Mouse (Mus musculus) adrenal gland, adult 2 months (tissue): ENCODE data around the gene Dnaic2. TPM values are rescaled to one million over a fixed set of nuclear protein-coding genes. Genes with fewer than 3 reads are reported as not detected.

Experiments
- DNase-seq: peaks from one replicate; pipeline ENCODE4 v3.0.0; 2021
- polyA plus RNA-seq: library from polyadenylated mRNA; depleted of rRNA; stranded (reverse); fragments of >200 nt; gene quantifications from 2 replicates; pipeline ENCODE4 v1.2.3, GENCODE M21; 2012
- total RNA-seq, 2 experiments: library from RNA; stranded (reverse); gene quantifications; 2 replicates each; pipeline ENCODE4 v1.2.3; 2021

The Dnaic2 gene
- total and polyA plus RNA-seq, 3 experiments, result 0.17 to 0.85 (median 0.58) TPM

DNA sequence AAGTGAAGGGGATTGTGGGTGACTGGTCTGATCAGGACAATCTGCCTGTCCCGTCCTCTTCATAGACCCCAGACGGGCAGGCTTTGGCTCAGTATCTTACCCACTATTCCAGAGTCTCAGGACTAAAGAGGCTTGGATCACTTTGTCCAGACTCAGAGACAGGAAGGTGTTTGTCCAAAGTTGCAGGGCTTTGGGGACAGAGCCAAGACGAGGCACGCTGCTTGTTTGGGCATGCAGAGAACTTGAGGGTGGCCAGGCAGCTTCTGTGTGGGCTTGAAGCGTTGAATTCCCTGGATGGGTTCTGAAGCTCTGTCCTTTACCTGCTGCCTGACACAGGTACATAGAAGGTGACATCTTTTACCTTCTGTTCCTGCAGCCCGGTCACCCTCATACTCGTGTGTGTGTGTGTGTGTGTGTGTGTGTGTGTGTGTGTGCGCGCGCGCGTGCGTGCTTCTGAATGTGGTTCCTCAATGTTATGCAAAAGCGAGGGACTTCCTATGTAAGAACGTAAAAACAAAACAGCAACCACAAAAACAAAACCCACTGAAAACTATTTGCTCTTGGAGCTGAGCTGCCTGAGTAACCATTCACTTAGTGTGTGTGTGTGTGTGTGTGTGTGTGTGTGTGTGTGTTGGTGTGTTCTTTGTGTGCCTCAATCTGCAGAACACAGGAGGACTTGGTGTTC lies 24.8 kb upstream of the Dnaic2 start:
- DNase-seq, result no peak

DNA sequence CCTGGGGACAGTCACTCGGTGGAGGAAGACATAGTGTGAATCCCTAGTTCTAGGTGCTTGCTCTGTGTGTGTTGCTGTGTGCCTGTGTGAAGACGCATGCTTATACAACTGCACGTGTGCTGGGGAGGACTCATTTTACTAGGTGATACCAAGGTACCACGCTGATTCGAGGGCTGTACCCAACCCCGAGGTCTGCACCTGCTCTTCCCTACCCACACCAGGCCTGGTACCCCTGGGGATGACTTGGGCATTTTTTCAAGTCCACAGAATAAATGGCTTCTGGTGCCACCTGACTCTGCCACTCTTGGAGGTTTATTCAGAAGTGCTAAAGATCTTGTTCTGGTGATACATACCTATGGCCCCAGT lies 24.2 kb upstream of the Dnaic2 start:
- no peak for DNase-seq

- DNase-seq, result no peak
These were observed 22.9 kb upstream of the Dnaic2 start for GRCm38 (mm10) chr11:114704071-114704913.

DNA sequence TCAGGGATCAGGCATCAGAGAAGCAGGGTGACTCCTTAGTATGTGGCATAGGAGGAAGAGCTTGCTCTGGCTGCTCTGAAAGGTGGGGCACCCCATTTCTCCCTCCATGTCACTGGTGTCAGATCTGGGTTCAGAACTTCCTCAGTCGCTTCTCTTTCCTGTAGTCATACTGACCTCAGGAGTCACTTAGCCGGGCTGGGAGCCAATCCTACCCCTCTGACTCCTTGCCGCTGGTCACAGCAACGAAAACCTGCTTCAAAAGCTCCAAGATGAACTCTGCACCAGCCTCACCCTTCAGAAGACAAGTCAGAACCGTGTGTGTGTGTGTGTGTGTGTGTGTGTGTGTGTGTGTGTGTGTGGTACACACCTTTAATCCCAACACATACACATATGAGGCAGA lies 20.9 kb upstream of the Dnaic2 start:
- no peak for DNase-seq

DNA sequence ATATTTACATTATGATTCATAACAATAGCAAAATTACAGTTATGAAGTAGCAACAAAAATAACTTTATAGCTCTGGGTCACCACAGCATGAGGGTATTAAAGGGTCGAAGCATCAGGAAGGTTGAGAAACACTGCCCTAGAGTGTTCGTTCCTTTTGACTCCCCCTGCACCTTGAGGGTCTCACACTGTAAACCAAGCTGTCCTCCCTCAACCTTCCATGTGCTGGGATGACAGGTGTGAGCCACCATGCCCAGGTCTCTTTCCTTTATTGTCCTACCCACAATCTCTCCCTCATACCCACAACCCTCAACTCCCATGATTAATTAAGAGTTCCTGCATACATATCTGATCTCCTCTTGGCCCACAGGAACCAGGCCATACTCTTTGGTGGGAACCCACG lies 15.8 kb upstream of the Dnaic2 start:
- no peak for DNase-seq

DNA sequence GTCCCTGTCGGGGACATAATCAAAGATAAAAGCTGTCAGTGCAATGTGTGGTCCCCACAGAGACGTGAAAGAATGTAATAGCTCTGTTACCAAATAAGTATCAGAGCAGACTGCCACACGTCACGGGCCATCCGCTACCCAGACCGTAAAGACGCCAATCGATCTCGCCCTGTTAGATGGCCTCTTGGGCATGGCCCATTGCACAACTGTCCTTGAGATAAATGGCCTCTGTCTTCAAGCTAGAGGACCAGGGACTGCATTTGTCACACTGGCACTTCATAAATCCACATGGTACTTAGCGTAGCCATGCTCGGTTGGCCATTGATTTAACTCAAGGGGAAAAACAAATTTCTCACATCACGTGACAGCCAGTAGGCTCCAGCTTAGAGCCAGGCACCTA lies 15.3 kb upstream of the Dnaic2 start:
- DNase-seq, result peak; percentile 84

DNA sequence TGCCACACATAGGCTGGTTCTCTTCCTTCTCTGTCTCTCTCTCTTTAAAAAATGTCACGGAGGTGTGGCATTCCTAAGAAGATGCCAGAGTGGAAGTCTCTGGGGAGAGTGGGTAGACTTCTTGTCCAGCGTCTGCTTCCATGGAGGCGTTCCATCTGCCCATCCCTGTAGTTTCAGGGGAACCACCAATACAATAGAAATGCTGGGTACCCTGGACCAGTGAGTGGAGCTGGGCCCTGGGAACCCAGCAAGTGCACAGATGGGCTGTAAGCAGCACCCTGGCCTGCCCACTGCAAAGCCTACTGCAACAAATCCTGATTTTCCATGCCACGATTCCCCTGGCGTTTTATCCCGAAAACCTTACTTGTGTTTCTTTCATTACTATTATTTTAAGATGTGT lies 12.7 kb upstream of the Dnaic2 start:
- DNase-seq, result no peak

DNA sequence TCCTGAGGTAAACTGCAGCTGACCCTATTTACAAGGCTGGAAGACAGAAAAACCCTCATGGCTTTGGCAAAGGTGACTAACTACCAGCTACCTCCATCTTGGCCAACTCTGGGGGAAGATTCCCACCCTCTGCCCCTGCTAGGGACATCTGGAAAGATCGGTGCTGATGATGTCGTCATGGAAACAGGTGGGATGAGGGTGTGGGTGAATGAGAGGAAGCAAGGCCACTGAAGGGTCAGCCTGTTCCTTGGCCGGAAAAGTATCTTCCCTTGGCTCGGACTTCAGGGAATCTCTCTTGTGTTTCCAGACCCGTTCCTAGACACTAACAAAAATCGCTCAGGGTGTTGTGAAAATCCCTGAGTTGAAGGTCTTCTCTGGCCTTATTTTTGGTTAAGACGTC lies 11.7 kb upstream of the Dnaic2 start:
- no peak for DNase-seq

DNA sequence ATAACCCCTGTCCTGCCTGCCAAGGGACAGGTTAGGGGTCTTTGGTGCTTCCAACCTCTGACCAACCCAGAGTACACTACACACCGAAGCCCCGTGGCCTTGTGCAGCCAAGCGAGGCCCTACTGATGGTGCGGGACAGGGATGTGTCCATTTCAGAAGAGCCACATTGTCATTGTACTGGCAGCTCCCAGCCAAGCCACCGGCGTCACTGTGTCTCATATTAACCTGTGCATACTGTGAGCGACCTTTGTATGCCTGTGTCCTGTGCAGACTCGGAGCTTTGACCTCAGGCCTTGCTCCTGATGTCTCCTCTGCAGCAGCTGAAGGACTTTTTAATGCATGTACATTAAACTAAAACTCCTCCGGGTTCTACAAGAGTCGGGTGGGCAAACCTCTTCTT lies 6.7 kb upstream of the Dnaic2 start:
- DNase-seq, result no peak

GRCm38 (mm10) chr11:114722438-114722837 lies 4.8 kb upstream of the Dnaic2 start:
- peak; percentile 57 for DNase-seq

DNA sequence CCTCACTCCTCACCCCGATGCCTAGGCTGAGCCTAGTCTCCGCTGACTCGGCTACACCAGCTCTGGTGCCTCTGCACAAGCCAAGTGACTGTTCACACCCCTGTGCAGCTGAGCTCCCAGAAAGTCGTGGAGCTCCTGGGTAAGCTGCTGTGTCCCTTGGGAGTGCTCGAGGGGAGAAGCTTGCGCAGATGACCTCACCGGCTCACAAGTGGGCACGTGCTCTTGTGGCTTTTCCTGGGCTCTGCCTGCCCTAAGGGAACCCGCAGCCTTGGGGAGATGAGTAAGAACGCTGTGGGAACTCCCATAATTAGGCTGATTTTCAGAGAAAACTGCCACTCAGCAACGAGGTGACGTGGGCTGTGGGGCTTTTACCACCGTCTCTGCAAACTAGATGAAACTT lies 4.2 kb upstream of the Dnaic2 start:
- peak; percentile 88 for DNase-seq

DNA sequence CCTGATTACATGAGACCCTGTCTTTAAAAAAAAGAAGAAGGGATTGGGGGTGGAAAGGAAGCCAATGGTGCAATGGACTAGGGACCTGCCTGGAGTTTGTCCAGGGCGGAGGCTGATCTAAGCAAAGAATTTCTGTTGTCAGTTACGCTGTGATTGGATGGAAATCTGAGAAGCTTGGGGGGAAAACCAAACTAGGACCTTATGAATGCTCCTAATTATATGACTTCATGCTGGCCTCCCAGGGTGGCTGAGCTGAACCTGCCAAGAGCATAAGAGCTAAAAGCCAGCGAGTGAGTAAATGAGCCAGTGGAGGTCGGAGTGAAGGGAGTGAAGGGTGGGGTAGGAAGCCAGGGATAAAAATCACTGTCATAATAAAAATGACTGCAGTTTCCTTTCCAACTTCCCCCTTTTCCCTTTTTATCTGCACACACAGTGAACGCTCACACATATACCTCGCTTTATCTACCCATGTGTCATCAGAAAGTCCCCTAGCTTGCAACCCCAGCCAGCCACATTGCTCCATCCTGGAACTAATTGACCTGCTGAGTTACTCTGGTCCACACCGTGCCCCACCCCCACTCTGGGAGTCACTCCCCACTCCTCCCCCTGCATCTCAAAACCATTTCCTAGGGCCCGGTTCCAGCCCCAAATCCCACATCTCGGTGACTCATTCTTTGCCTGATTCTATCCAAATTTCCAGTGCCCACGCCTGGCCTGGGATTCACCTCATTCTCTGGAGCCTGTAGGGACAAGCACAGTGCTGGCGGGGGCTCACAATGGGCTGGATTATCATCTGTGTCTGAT lies 2.2 kb upstream of the Dnaic2 start:
- DNase-seq, result peak; percentile 64

- DNase-seq, result no peak
These were observed 598 bp downstream of the Dnaic2 start for GRCm38 (mm10) chr11:114727826-114728186.

DNA sequence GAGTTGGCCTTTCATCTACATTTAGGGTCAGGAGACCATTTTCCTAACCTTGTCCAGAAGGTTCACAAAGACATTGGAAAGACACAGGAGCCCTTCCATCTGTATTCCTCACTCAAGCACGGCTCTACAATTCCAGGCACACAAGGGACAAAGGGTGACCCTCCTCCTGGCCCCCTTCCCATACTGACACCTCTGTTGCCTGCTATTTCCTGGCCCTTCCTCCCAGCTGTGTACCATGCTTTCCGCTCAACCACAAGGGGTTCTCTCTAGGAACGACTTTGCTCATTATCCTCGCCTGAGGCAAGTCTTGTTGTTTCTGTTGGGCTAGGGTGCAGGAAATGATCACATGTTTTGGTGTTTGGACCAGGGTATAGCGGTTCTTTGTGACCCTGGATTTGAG lies 1.1 kb downstream of the Dnaic2 start:
- DNase-seq, result no peak

- no peak for DNase-seq
These were observed 2.7 kb downstream of the Dnaic2 start for GRCm38 (mm10) chr11:114729832-114730363.

GRCm38 (mm10) chr11:114731711-114732110 lies 4.5 kb downstream of the Dnaic2 start:
- no peak for DNase-seq

DNA sequence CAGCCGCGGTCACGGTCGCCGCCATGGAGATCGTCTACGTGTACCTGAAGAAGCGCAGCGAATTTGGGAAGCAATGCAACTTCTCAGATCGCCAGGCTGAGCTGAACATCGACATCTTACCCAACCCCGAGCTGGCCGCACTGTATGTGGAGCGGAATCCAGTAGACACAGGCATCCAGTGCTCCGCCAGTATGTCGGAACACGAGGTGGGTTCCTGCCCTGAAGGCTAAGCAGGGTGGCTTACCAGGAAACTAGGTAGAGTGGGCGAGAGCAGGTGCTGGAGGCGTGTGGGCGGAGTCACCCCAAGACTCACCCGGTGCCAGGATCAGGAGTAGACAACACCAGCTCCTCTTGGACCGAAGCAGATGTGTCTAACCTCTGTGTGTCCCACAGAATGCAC lies 5.7 kb downstream of the Dnaic2 start:
- no peak for DNase-seq

DNA sequence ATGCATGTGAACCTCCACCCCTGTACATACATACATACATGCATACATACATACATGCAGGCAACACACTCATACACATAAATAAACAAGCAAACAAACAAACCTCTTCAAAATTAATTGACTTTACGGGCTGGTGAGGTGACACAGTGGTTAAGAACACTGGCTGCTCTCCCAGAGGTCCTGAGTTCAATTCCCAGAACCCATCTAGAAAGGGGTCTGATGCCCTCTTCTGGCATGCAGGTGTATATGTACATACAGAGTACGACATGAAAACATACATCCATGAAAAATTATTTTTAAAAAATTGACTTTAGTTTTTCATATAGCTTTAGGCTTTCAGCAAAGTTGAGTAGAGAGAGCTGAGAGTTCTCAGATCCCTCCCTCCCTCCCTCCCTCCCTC lies 8.9 kb downstream of the Dnaic2 start:
- no peak for DNase-seq

GRCm38 (mm10) chr11:114736913-114737624 lies 9.9 kb downstream of the Dnaic2 start:
- DNase-seq, result peak; percentile 53

DNA sequence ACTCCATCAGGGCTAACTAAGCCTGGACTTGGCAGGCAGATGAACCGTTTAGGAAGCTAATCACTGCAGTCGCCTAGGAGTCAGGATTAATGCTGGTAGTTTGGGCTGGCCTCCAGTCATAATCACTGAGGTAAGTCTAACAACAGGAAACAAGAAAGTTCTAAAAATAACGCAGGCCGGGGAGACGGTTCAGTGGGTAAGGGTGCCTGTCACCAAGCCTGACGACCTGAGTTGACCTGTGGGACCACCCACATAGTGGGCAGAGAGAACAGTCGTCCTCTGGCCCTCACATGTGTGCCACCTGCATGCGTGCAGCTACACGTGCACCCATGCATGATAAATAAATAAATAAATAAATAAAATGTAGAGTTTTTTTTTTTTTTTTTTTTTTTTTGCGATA lies 13.4 kb downstream of the Dnaic2 start:
- DNase-seq, result no peak

- DNase-seq, result no peak
These were observed 14.2 kb downstream of the Dnaic2 start for GRCm38 (mm10) chr11:114741451-114741850.

- DNase-seq, result peak; percentile 87
These were observed 17.9 kb downstream of the Dnaic2 start for GRCm38 (mm10) chr11:114745134-114745533.
